Mouse (Mus musculus): ENCODE measurements around the gene Sppl2a. TPM values are rescaled to one million over a fixed set of nuclear protein-coding genes. Genes with fewer than 3 reads are reported as not detected.
A peak's percentile ranks its signal among the peaks of the same experiment; 100 is the strongest.
"Not testable (repeated sequence)": the region's sequence is repeated elsewhere in the genome, so short reads cannot be mapped to it uniquely, and the experiment has no call there.

Gene Sppl2a
- total RNA-seq (2015; ENCODE audit: low replicate concordance) = 22.3 and 36.9 TPM in 2 replicates
- total RNA-seq (2017; ENCODE audit: low replicate concordance) = 26.3 and 26.4 TPM in 2 replicates

- ATAC-seq (replicated peaks; ENCODE audit: low FRiP score, poor library complexity, severe bottlenecking) = peak; percentile 96
Measured at GRCm38 (mm10) chr2:126932897-126933641, at the start of gene Sppl2a. Gene Sppl2a (minus strand): TSS chr2:126933235.

- ATAC-seq (replicated peaks; ENCODE audit: low FRiP score, poor library complexity, severe bottlenecking) = no peak
Measured at GRCm38 (mm10) chr2:126977428-126977827, 44.4 kb upstream of the Sppl2a start.

GRCm38 (mm10) chr2:126961696-126962095 lies 28.7 kb upstream of the Sppl2a start:
- ATAC-seq (replicated peaks; ENCODE audit: low FRiP score, poor library complexity, severe bottlenecking) = no peak

GRCm38 (mm10) chr2:126955671-126956070 lies 22.6 kb upstream of the Sppl2a start:
- no peak for ATAC-seq (replicated peaks; ENCODE audit: low FRiP score, poor library complexity, severe bottlenecking)

GRCm38 (mm10) chr2:126951085-126951484 lies 18.1 kb upstream of the Sppl2a start:
- ATAC-seq (replicated peaks; ENCODE audit: low FRiP score, poor library complexity, severe bottlenecking) = no peak

GRCm38 (mm10) chr2:126950453-126950852 lies 17.4 kb upstream of the Sppl2a start:
- ATAC-seq (replicated peaks; ENCODE audit: low FRiP score, poor library complexity, severe bottlenecking) = no peak

- no peak for ATAC-seq (replicated peaks; ENCODE audit: low FRiP score, poor library complexity, severe bottlenecking)
Measured at GRCm38 (mm10) chr2:126949856-126950255, 16.8 kb upstream of the Sppl2a start.

- ATAC-seq (replicated peaks; ENCODE audit: low FRiP score, poor library complexity, severe bottlenecking) = not testable (repeated sequence)
Measured at GRCm38 (mm10) chr2:126949297-126949696, 16.3 kb upstream of the Sppl2a start.

- no peak for ATAC-seq (replicated peaks; ENCODE audit: low FRiP score, poor library complexity, severe bottlenecking)
Measured at GRCm38 (mm10) chr2:126948231-126948630, 15.2 kb upstream of the Sppl2a start.

- ATAC-seq (replicated peaks; ENCODE audit: low FRiP score, poor library complexity, severe bottlenecking) = no peak
Measured at GRCm38 (mm10) chr2:126947646-126948045, 14.6 kb upstream of the Sppl2a start.

- ATAC-seq (replicated peaks; ENCODE audit: low FRiP score, poor library complexity, severe bottlenecking) = no peak
Measured at GRCm38 (mm10) chr2:126943211-126943610, 10.2 kb upstream of the Sppl2a start.

- no peak for ATAC-seq (replicated peaks; ENCODE audit: low FRiP score, poor library complexity, severe bottlenecking)
Measured at GRCm38 (mm10) chr2:126940314-126940866, 7.4 kb upstream of the Sppl2a start.

GRCm38 (mm10) chr2:126938069-126938468 lies 5.0 kb upstream of the Sppl2a start:
- no peak for ATAC-seq (replicated peaks; ENCODE audit: low FRiP score, poor library complexity, severe bottlenecking)

- no peak for ATAC-seq (replicated peaks; ENCODE audit: low FRiP score, poor library complexity, severe bottlenecking)
Measured at GRCm38 (mm10) chr2:126933921-126934320, 886 bp upstream of the Sppl2a start.

- ATAC-seq (replicated peaks; ENCODE audit: low FRiP score, poor library complexity, severe bottlenecking) = no peak
Measured at GRCm38 (mm10) chr2:126932261-126932896, 656 bp downstream of the Sppl2a start.

GRCm38 (mm10) chr2:126931784-126932183 lies 1.3 kb downstream of the Sppl2a start:
- no peak for ATAC-seq (replicated peaks; ENCODE audit: low FRiP score, poor library complexity, severe bottlenecking)

- ATAC-seq (replicated peaks; ENCODE audit: low FRiP score, poor library complexity, severe bottlenecking) = no peak
Measured at GRCm38 (mm10) chr2:126928681-126929080, 4.4 kb downstream of the Sppl2a start.

GRCm38 (mm10) chr2:126920358-126921060 lies 12.5 kb downstream of the Sppl2a start:
- no peak for ATAC-seq (replicated peaks; ENCODE audit: low FRiP score, poor library complexity, severe bottlenecking)

GRCm38 (mm10) chr2:126916236-126916635 lies 16.8 kb downstream of the Sppl2a start:
- ATAC-seq (replicated peaks; ENCODE audit: low FRiP score, poor library complexity, severe bottlenecking) = no peak

- ATAC-seq (replicated peaks; ENCODE audit: low FRiP score, poor library complexity, severe bottlenecking) = no peak
Measured at GRCm38 (mm10) chr2:126914096-126914495, 18.9 kb downstream of the Sppl2a start.

Data from erythroid progenitor cell, adult 5-6 weeks (primary cell).